Mouse (Mus musculus) megakaryocyte, embryonic 14.5 days (primary cell): ENCODE data around the gene Llgl2. TPM values are rescaled to one million over a fixed set of nuclear protein-coding genes. Genes with fewer than 3 reads are reported as not detected.

Experiments used
- H3K27me3 ChIP-seq: replicated peaks from 2 replicates; pipeline ENCODE3; 2012; ENCODE audit warnings: inconsistent platforms
- H3K36me3 ChIP-seq: replicated peaks from 2 replicates; pipeline ENCODE3; 2012; ENCODE audit warnings: low read length, inconsistent platforms, mixed read lengths
- H3K4me1 ChIP-seq: 2 replicates; pipeline ENCODE4 v1.6.1; 2012; ENCODE audit warnings: inconsistent platforms
- H3K4me3 ChIP-seq: replicated peaks from 2 replicates; pipeline ENCODE3; 2012; ENCODE audit warnings: moderate library complexity, mild to moderate bottlenecking, inconsistent platforms
- H3K9me3 ChIP-seq: 2 replicates; pipeline ENCODE4 v1.6.1; 2012; ENCODE audit warnings: inconsistent platforms
- FLI1 ChIP-seq: IDR thresholded peaks from 2 replicates; pipeline ENCODE4 v1.6.1; 2012; ENCODE audit warnings: low read length, inconsistent platforms, mixed read lengths
- GATA1 ChIP-seq: IDR thresholded peaks from 3 replicates; pipeline ENCODE4 v1.6.1; 2012; ENCODE audit warnings: mixed read lengths, low read length, inconsistent platforms, borderline replicate concordance
- polyA plus RNA-seq: library from polyadenylated mRNA; stranded (reverse); fragments of >175 nt; gene quantifications from 2 replicates; pipeline ENCODE4 v1.2.3, GENCODE M21; 2012; ENCODE audit warnings: low replicate concordance; ENCODE audit not compliant: insufficient read depth

Llgl2 gene
- polyA plus RNA-seq, 1 experiment = 12.4 TPM

- Histone ChIP-seq H3K4me3 (peak within 1 kb of the TSS; percentile 93), H3K36me3 (peaks cover 26% of the 10 kb centered on the region), H3K9me3 (no peaks in the 10 kb centered on the region), H3K27me3 (peaks cover 33% of the 10 kb centered on the region), H3K4me1 (peaks cover 33% of the 10 kb centered on the region)
- no peak for TF ChIP-seq GATA1
- TF ChIP-seq FLI1 = no peak
Measured at GRCm38 (mm10) chr11:115814605-115815450, 9.0 kb upstream of the Llgl2 start, which contains the start of gene Tsen54. TSS of gene Tsen54 (plus strand) at chr11:115814724.

GRCm38 (mm10) chr11:115817331-115817730 lies 6.5 kb upstream of the Llgl2 start:
- TF ChIP-seq FLI1 (no peak), GATA1 (no peak)
- no peaks in the 10 kb centered on the region for H3K9me3 ChIP-seq
- H3K36me3 ChIP-seq = peaks cover 50% of the 10 kb centered on the region
- no peak overlapping the region for H3K4me3 ChIP-seq
- peaks cover 11% of the 10 kb centered on the region for H3K27me3 ChIP-seq
- peaks cover 51% of the 10 kb centered on the region for H3K4me1 ChIP-seq

- Histone ChIP-seq H3K36me3 (peaks cover 56% of the 10 kb centered on the region), H3K4me1 (peaks cover 39% of the 10 kb centered on the region), H3K9me3 (no peaks in the 10 kb centered on the region), H3K4me3 (no peak overlapping the region), H3K27me3 (peaks cover 7% of the 10 kb centered on the region)
- TF ChIP-seq GATA1 (no peak), FLI1 (no peak)
Measured at GRCm38 (mm10) chr11:115819915-115820623, 3.8 kb upstream of the Llgl2 start.

- H3K9me3 ChIP-seq = no peaks in the 10 kb centered on the region
- H3K36me3 ChIP-seq = peaks cover 56% of the 10 kb centered on the region
- TF ChIP-seq GATA1 = no peak
- H3K4me1 ChIP-seq = peaks cover 32% of the 10 kb centered on the region
- H3K4me3 ChIP-seq = no peak overlapping the region
- H3K27me3 ChIP-seq = peaks cover 10% of the 10 kb centered on the region
Measured at GRCm38 (mm10) chr11:115821001-115821400, 2.8 kb upstream of the Llgl2 start.

GRCm38 (mm10) chr11:115824813-115825212 lies 964 bp downstream of the Llgl2 start:
- TF ChIP-seq FLI1 (no peak), GATA1 (no peak)
- no peaks in the 10 kb centered on the region for H3K9me3 ChIP-seq
- H3K27me3 ChIP-seq = peaks cover 43% of the 10 kb centered on the region
- peak overlapping the region; percentile 94 for H3K4me3 ChIP-seq
- H3K4me1 ChIP-seq = peaks cover 45% of the 10 kb centered on the region
- peaks cover 30% of the 10 kb centered on the region for H3K36me3 ChIP-seq

- Histone ChIP-seq H3K9me3 (no peaks in the 10 kb centered on the region), H3K4me1 (peaks cover 41% of the 10 kb centered on the region), H3K4me3 (no peak overlapping the region), H3K36me3 (peaks cover 13% of the 10 kb centered on the region), H3K27me3 (peaks cover 57% of the 10 kb centered on the region)
- TF ChIP-seq GATA1 (no peak), FLI1 (no peak)
Measured at GRCm38 (mm10) chr11:115826487-115826886, 2.6 kb downstream of the Llgl2 start.

- peaks cover 50% of the 10 kb centered on the region for H3K4me1 ChIP-seq
- H3K36me3 ChIP-seq = peaks cover 2% of the 10 kb centered on the region
- no peaks in the 10 kb centered on the region for H3K9me3 ChIP-seq
- H3K4me3 ChIP-seq = no peak overlapping the region
- peaks cover 65% of the 10 kb centered on the region for H3K27me3 ChIP-seq
- TF ChIP-seq GATA1 = no peak
- no peak for TF ChIP-seq FLI1
Measured at GRCm38 (mm10) chr11:115827624-115828023, 3.8 kb downstream of the Llgl2 start.

GRCm38 (mm10) chr11:115829036-115829435 lies 5.2 kb downstream of the Llgl2 start:
- Histone ChIP-seq H3K36me3 (no peaks in the 10 kb centered on the region), H3K4me3 (no peak overlapping the region), H3K9me3 (no peaks in the 10 kb centered on the region), H3K27me3 (peaks cover 71% of the 10 kb centered on the region), H3K4me1 (peaks cover 51% of the 10 kb centered on the region)
- TF ChIP-seq FLI1 (no peak), GATA1 (no peak)

- H3K4me3 ChIP-seq = no peak overlapping the region
Measured at GRCm38 (mm10) chr11:115830550-115831325, 6.9 kb downstream of the Llgl2 start.

More at GRCm38 (mm10) chr11:115830550-115831325, 6.9 kb downstream of the Llgl2 start:
- Histone ChIP-seq H3K4me1 (peaks cover 43% of the 10 kb centered on the region), H3K36me3 (no peaks in the 10 kb centered on the region), H3K9me3 (no peaks in the 10 kb centered on the region), H3K27me3 (peaks cover 71% of the 10 kb centered on the region)
- TF ChIP-seq FLI1 (no peak), GATA1 (no peak)
